Mouse (Mus musculus): ENCODE measurements around the gene Ube2s. TPM values are rescaled to one million over a fixed set of nuclear protein-coding genes. Genes with fewer than 3 reads are reported as not detected.
"Not testable (repeated sequence)": the region's sequence is repeated elsewhere in the genome, so short reads cannot be mapped to it uniquely, and the experiment has no call there.

The Ube2s gene
- 266 and 276 TPM in 2 replicates for polyA plus RNA-seq (2015; fragmentation: Nextera tagmentation; extraction: Ambion mirVana)

DNA sequence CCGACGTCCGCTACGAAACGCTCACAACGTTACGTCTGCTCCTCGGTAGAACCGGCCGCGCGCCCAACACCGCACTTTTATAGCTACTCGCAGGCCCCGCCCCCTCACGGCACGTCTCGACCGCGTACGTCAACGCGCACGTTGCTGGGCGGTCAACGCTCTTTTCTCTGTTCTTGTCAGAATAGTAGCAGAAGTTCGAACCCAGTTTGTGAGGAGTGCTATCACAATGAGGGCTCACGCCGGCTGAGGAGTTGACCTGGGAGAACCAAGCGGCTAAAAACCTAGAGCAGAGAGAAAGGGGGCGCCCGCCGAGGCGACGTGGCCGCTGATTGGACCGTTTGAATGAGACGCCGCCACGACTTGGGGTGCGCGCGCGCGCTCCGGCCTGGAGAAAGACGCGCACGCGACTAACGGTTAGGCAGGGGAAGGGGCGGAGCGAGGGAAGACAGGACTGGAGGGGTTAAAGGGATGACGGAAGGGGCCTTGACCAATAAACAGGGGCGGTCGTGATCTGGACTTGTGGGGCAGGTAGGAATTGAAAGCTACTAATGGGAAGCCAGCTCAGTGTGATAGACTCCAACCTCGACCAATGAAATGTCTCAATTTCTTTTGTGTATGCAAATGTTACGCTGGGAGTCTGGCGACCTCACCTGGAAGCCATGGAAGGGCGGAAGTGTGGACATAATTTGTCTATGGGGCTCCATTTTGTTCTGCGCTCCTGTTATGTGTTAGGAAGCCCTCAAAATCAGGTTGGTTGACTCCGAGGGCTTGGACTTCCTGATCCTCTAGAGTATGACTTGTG lies at the start of gene Ube2s:
Gene Ube2s (minus strand): TSS at position 288 of the 802 bp plus-strand sequence.
- WGBS: under 1% methylated on average over 62 of the region's 62 CpGs
- peak within 1 kb of the TSS; percentile 74 for H3K4me2 ChIP-seq
- H3K27me3 ChIP-seq: no peaks in the 10 kb centered on the region
- H3K36me3 ChIP-seq: peaks cover 23% of the 10 kb centered on the region
- H3K9me3 ChIP-seq: no peaks in the 10 kb centered on the region
- H3K4me3 ChIP-seq: peak within 1 kb of the TSS; percentile 78
- peaks cover 35% of the 10 kb centered on the region for H3K4me1 ChIP-seq (replicated peaks)
- ATAC-seq (ENCODE audit: low read depth): peak; percentile 99
- H3K27ac ChIP-seq (replicated peaks): peak within 1 kb of the TSS; percentile 97
- H3K9ac ChIP-seq: peak within 1 kb of the TSS; percentile 89

DNA sequence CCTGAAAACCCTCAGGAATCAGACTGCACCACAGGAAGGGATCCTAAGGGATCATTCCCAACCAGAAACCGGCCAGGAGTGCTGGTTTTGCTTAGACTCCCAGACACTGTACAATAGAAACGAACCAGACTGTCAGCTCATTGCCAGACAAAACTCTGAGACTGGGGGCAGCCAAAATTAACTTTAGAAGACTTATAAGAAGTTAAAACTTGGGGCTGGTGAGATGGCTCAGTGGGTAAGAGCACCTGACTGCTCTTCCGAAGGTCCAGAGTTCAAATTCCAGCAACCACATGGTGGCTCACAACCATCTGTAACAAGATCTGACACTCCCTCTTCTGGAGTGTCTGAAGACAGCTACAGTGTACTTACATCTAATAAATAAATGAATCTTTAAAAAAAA lies 48.5 kb upstream of the Ube2s start:
- H3K4me1 ChIP-seq (replicated peaks); H3K4me2 ChIP-seq; H3K27ac ChIP-seq (replicated peaks); ATAC-seq (ENCODE audit: low read depth); H3K27me3 ChIP-seq; H3K9ac ChIP-seq; H3K4me3 ChIP-seq; H3K36me3 ChIP-seq; H3K9me3 ChIP-seq: not testable (repeated sequence)
- WGBS: 77% methylated on average over 3 of the region's 3 CpGs

DNA sequence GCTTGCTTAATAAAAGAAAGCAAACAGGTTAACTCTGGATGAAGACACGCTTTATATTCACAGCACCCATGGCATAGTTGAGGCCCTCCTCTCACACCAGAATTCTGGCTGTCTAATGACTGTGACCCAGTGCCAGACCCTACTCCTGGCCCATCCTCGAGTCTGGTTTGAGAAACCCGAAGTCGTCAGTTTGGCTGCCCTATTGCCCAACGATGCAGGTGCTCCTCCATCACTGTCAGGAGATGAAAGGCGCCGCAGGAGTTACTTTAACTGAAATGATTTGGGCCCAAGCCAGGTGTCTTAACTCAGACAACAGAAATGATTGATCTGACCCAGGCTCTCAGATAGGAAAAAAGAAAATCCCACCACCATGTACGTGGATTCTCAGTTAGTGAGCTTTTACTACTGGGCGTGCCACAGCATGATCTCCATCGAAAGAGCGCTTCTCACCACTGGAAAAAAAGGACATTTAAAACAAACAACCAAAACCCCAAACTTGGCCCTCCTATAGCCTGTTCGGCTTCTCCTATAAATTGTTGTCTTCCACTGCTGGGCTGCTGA lies 47.1 kb upstream of the Ube2s start:
- H3K4me3 ChIP-seq: no peak overlapping the region
- H3K9ac ChIP-seq: no peak overlapping the region
- no peaks in the 10 kb centered on the region for H3K36me3 ChIP-seq
- no peak overlapping the region for H3K4me2 ChIP-seq
- no peaks in the 10 kb centered on the region for H3K4me1 ChIP-seq (replicated peaks)
- WGBS: 72% methylated on average over 12 of the region's 12 CpGs
- H3K27me3 ChIP-seq: no peaks in the 10 kb centered on the region
- no peaks in the 10 kb centered on the region for H3K9me3 ChIP-seq
- no peak for ATAC-seq (ENCODE audit: low read depth)
- no peak overlapping the region for H3K27ac ChIP-seq (replicated peaks)

DNA sequence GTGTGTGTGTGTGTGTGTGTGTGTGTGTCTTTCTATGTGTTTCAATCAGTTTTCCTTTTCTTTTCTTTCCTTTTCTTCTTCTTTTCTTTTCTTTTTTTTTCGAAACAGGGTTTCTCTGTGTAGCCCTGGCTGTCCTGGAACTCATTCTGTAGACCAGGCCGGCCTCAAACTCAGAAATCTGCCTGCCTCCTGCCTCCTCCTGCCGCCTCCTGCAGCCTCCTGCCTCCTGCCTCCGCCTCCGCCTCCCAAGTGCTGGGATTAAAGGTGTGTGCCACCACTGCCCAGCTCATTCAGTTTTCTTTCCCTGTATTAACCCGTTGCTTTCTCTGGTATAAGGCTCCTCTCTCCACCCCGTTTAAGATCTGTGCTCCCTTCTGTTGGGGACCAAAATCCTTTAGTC lies 44.9 kb upstream of the Ube2s start:
- ATAC-seq (ENCODE audit: low read depth): no peak
- H3K4me2 ChIP-seq: no peak overlapping the region
- 73% methylated on average over 7 of the region's 7 CpGs for WGBS
- H3K9me3 ChIP-seq: no peaks in the 10 kb centered on the region
- no peaks in the 10 kb centered on the region for H3K36me3 ChIP-seq
- no peak overlapping the region for H3K4me3 ChIP-seq
- H3K4me1 ChIP-seq (replicated peaks): no peaks in the 10 kb centered on the region
- no peak overlapping the region for H3K27ac ChIP-seq (replicated peaks)
- H3K9ac ChIP-seq: no peak overlapping the region
- no peaks in the 10 kb centered on the region for H3K27me3 ChIP-seq

DNA sequence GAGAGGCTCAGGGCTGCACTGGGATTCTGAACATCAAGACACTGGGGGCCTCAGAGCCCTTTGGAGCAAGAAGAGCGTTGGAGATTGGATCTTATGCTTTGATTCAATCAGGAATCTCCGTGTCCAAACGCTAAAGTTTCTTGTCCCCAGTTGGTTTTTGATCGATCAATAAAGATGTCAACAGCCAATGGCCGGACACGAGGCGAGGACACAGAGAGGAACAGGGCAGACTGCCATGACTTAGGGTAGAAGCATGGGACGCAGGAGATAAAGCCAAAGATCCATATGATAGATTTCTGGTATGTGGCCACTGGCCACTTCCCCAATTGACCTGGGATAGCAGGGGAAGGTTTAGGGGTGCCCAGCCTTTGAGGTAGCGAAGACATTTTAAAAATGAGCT lies 44.1 kb upstream of the Ube2s start:
- Histone ChIP-seq H3K36me3 (no peaks in the 10 kb centered on the region), H3K27ac (replicated peaks) (no peak overlapping the region), H3K4me2 (no peak overlapping the region), H3K4me3 (no peak overlapping the region), H3K9me3 (no peaks in the 10 kb centered on the region), H3K4me1 (replicated peaks) (no peaks in the 10 kb centered on the region), H3K9ac (no peak overlapping the region), H3K27me3 (no peaks in the 10 kb centered on the region)
- WGBS: 89% methylated on average over 9 of the region's 9 CpGs
- ATAC-seq (ENCODE audit: low read depth): no peak

DNA sequence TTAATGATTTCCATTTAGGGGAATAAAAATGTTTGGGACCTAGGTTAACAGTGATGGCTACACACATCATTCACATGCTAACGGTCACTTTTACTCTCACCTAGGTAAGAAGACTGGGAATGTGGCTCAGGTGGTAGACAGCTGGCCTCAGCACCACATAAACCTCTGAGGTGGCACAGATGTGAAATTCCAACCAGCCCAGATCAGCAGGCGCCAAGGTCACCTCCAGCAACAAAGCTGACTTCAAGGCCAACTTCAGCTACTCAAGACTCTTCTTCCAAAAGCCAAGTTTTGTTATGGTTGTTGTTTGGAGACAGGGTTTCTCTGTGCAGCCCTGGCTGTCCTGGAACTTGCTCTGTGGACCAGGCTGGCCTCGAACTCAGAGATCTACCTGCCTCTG lies 41.2 kb upstream of the Ube2s start:
- WGBS: 82% methylated on average over 3 of the region's 3 CpGs
- H3K4me3 ChIP-seq: no peak overlapping the region
- no peaks in the 10 kb centered on the region for H3K9me3 ChIP-seq
- no peaks in the 10 kb centered on the region; the same call in 1 of the 2 replicates for H3K27me3 ChIP-seq
- H3K4me2 ChIP-seq: no peak overlapping the region
- no peak overlapping the region for H3K9ac ChIP-seq
- no peak overlapping the region for H3K27ac ChIP-seq (replicated peaks)
- no peaks in the 10 kb centered on the region for H3K36me3 ChIP-seq
- no peaks in the 10 kb centered on the region for H3K4me1 ChIP-seq (replicated peaks)
- ATAC-seq (ENCODE audit: low read depth): no peak

DNA sequence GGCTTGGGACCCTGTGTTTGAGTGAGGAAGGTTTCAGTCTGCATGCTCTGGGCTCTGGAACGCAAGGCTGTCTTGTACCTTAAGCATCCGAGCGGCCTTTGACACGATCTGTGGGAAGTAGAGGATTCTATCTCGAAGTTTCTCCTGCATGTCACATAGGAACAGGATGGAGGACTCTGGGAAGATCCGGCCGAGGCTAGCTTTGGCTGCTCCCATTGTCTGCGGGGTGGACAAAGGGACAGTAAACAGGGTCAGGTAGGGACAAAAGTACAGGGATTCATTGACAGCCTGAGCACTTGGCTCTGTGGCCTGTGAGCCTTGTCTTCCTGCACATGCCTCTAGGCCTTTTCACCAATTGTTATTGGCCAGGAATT lies 38.9 kb upstream of the Ube2s start:
- no peak for ATAC-seq (ENCODE audit: low read depth)
- no peak overlapping the region for H3K4me3 ChIP-seq
- no peak overlapping the region for H3K4me2 ChIP-seq
- no peaks in the 10 kb centered on the region for H3K4me1 ChIP-seq (replicated peaks)
- 69% methylated on average over 8 of the region's 8 CpGs for WGBS
- no peak overlapping the region for H3K27ac ChIP-seq (replicated peaks)
- peaks cover 2% of the 10 kb centered on the region; the same call in 1 of the 2 replicates for H3K27me3 ChIP-seq
- H3K9me3 ChIP-seq: no peaks in the 10 kb centered on the region
- H3K9ac ChIP-seq: no peak overlapping the region
- H3K36me3 ChIP-seq: no peaks in the 10 kb centered on the region

DNA sequence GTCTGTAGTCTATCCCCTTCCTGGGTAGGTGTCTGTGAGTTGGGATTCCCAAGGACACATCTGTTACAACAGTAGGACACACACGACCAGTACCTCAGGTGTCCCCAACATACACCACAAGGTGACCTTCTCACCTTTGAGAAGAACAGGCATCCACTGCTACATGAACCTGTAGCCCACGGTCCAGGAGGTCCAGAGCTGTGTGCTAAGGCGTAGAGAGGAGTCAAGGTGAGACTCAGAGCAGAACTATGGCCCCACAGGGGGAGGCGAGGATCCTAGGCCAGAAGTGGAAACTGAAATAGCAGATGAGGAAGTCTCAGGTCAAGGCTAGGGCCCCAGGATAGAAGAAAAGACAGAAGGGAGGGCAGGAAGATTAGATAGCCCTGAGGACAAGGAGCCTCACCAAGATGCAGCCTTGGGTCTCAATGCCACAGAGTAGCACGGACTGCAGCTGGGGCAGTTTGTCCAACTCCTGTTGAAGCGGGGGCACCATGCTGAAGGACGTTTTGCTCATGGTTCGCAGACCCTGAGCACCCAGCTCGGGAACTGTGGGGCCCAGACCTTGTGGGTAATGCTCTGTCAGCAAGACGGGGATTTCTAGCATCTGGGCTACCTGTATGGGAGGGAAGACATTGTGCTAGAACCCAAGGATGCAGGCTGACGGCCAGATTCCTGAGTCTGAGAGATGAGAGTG lies 38.4 kb upstream of the Ube2s start:
- Histone ChIP-seq H3K27me3 (peaks cover 2% of the 10 kb centered on the region; the same call in 1 of the 2 replicates), H3K9ac (no peak overlapping the region), H3K4me1 (replicated peaks) (no peaks in the 10 kb centered on the region), H3K27ac (replicated peaks) (no peak overlapping the region), H3K4me3 (no peak overlapping the region), H3K36me3 (no peaks in the 10 kb centered on the region), H3K9me3 (no peaks in the 10 kb centered on the region), H3K4me2 (no peak overlapping the region)
- 78% methylated on average over 11 of the region's 11 CpGs for WGBS
- no peak for ATAC-seq (ENCODE audit: low read depth)

DNA sequence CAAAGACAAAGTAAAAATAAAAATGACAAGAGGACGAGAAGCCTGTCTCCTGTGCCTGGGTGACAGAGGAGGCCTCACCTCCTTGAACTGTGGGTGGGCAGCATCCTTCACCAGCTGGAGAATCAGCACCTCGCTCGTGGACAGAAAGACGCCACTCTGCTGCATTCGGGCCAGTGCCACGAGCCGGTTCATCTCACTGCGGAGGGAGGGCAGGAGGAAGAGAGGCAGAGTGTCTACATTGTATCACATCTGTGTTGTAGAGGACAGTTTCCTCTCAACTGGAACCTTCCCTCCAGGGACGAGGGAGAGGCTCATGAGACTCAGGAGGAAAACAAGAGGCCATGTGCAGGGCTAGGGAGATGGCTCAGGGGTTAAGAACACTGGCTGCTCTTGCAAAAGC lies 37.0 kb upstream of the Ube2s start:
- peaks cover 4% of the 10 kb centered on the region; the same call in 1 of the 2 replicates for H3K4me1 ChIP-seq (replicated peaks)
- peaks cover 2% of the 10 kb centered on the region; the same call in 1 of the 2 replicates for H3K27me3 ChIP-seq
- no peak overlapping the region for H3K4me3 ChIP-seq
- H3K9me3 ChIP-seq: no peaks in the 10 kb centered on the region
- WGBS: 68% methylated on average over 9 of the region's 9 CpGs
- no peak overlapping the region for H3K27ac ChIP-seq (replicated peaks)
- no peak overlapping the region for H3K4me2 ChIP-seq
- H3K36me3 ChIP-seq: no peaks in the 10 kb centered on the region
- no peak for ATAC-seq (ENCODE audit: low read depth)
- no peak overlapping the region for H3K9ac ChIP-seq

DNA sequence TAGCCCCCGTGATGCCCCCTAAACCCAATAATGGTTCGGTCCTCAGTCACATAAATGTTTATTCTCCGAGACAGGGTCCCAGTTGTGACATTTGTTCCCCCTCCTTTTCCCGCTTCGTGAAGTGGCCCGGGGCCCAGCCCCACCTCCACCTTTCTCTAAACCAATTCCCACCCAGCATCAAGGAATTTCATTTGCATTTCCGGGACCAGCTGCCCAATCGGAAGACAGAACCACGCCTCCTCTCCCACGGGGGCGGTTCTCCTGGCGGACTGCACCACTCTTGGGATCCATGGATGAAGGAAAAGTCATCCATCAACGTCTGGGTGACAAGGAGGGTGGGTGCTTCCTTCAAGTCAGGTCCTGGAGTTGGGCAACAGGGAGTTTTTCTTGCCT lies 32.5 kb upstream of the Ube2s start:
- WGBS: under 1% methylated on average over 13 of the region's 13 CpGs
- H3K9ac ChIP-seq: peak overlapping the region; percentile 78
- H3K27ac ChIP-seq (replicated peaks): peak overlapping the region; percentile 86

DNA sequence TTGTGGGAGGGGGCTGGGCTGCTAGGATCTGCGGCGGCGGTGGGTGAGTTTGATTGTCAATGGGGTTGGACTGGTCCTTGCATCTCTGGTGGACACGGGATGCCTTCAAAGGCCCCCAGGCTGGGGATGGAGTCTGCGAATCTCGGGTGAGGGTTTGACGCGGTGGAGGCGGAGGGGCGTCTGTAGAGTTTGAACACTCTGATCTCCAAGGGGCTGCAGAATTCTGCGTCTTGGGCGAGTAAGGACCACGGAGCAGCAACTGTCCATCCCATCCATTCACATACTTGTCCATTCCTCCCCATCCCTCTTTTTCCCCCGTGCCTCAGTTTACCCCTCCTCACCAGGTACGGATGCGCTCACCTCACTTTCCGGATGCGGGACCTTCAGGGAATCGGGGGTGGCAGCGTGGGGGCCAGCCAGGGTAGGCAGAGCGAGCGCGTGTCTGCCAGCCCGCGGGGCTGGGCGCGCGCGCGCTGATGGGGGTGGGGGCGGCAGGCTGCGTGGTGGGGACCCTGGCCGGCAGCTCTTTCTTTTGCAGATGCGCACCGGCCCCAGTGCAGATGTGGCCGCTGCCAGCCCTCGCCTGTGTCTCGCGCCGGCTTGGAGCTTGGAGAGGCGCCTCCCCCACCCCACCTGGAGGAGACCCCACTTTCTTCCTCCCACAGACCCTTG lies 32.0 kb upstream of the Ube2s start, which contains the start of gene Shisa7:
Gene Shisa7 (minus strand): TSS at position 452 of the 672 bp plus-strand sequence.
- Histone ChIP-seq H3K36me3 (no peaks in the 10 kb centered on the region), H3K9ac (peak within 1 kb of the TSS; percentile 78), H3K4me3 (peak within 1 kb of the TSS; percentile 63), H3K4me2 (peak within 1 kb of the TSS; percentile 85), H3K9me3 (no peaks in the 10 kb centered on the region), H3K4me1 (replicated peaks) (peaks cover 34% of the 10 kb centered on the region), H3K27ac (replicated peaks) (peak within 1 kb of the TSS; percentile 86), H3K27me3 (peaks cover 35% of the 10 kb centered on the region)
- under 1% methylated on average over 41 of the region's 41 CpGs for WGBS
- ATAC-seq (ENCODE audit: low read depth): peak; percentile 79

More for the DNA sequence above, 32.5 kb upstream of the Ube2s start:
- ATAC-seq (ENCODE audit: low read depth): peak; percentile 73
- Histone ChIP-seq H3K9me3 (no peaks in the 10 kb centered on the region), H3K27me3 (peaks cover 35% of the 10 kb centered on the region), H3K36me3 (no peaks in the 10 kb centered on the region), H3K4me3 (peak overlapping the region; percentile 63), H3K4me2 (peak overlapping the region; percentile 85), H3K4me1 (replicated peaks) (peaks cover 34% of the 10 kb centered on the region)

All from neural tube, embryonic 13.5 days (tissue).